Mouse (Mus musculus) brain, embryonic 14.5 days (tissue): ENCODE measurements at regions not wholly inside any gene's neighbourhood (a gene's known extent, or its start where the extent isn't known, plus 50 kb on each side); places are given as distances from the start of the nearest gene placed in this dataset.
"Not testable (repeated sequence)": the region's sequence is repeated elsewhere in the genome, so short reads cannot be mapped to it uniquely, and the experiment has no call there.

Experiments used
- DNase-seq: peaks from one replicate; pipeline ENCODE4 v3.0.0-alpha.2; 2011; ENCODE audit warnings: low read depth
- CTCF ChIP-seq: fragments of 200-500 bp; IDR thresholded peaks from 2 replicates; pipeline ENCODE4 v1.5.1; 2012; ENCODE audit warnings: inconsistent platforms, mild to moderate bottlenecking, moderate library complexity, borderline replicate concordance; ENCODE audit not compliant: insufficient read depth, insufficient read length; ENCODE audit errors: extremely low read depth
- POLR2A ChIP-seq: fragments of 200-500 bp; IDR thresholded peaks from 2 replicates; pipeline ENCODE4 v1.6.1; 2012; ENCODE audit warnings: mild to moderate bottlenecking, inconsistent platforms, borderline replicate concordance; ENCODE audit not compliant: poor library complexity, insufficient read depth, insufficient read length, severe bottlenecking; ENCODE audit errors: extremely low read depth

- TF ChIP-seq CTCF (no peak), POLR2A (no peak)
- peak; percentile 43 for DNase-seq
These were observed 641.1 kb upstream of the Nrxn1 start for GRCm38 (mm10) chr17:91733927-91734324.

GRCm38 (mm10) chr17:91733174-91733926, 640.5 kb upstream of the Nrxn1 start:
- DNase-seq, result no peak
- TF ChIP-seq CTCF (no peak), POLR2A (no peak)

- TF ChIP-seq CTCF (no peak), POLR2A (no peak)
- DNase-seq, result no peak
These were observed 617.5 kb upstream of the Nrxn1 start for GRCm38 (mm10) chr17:91710412-91710811.

- TF ChIP-seq CTCF (no peak), POLR2A (no peak)
- DNase-seq, result no peak
These were observed 598.2 kb upstream of the Nrxn1 start for GRCm38 (mm10) chr17:91691063-91691462.

- peak; percentile 68 for DNase-seq
- TF ChIP-seq CTCF, result no peak
- no peak for TF ChIP-seq POLR2A
These were observed 564.6 kb upstream of the Nrxn1 start for GRCm38 (mm10) chr17:91657449-91657848.

GRCm38 (mm10) chr17:91657036-91657435, 564.2 kb upstream of the Nrxn1 start:
- TF ChIP-seq CTCF (no peak), POLR2A (no peak)
- DNase-seq, result peak; percentile 54

- TF ChIP-seq POLR2A (no peak), CTCF (no peak)
- no peak for DNase-seq
These were observed 539.0 kb upstream of the Nrxn1 start for GRCm38 (mm10) chr17:91631915-91632314.

GRCm38 (mm10) chr17:91614175-91614574, 521.3 kb upstream of the Nrxn1 start:
- not testable (repeated sequence) for DNase-seq

- DNase-seq, result no peak
- TF ChIP-seq CTCF (no peak), POLR2A (no peak)
These were observed 496.2 kb upstream of the Nrxn1 start for GRCm38 (mm10) chr17:91589120-91589519.

GRCm38 (mm10) chr17:91551058-91551691, 458.3 kb upstream of the Nrxn1 start:
- DNase-seq, result not testable (repeated sequence)

GRCm38 (mm10) chr17:91531488-91531887, 438.6 kb upstream of the Nrxn1 start:
- no peak for DNase-seq
- no peak for TF ChIP-seq CTCF
- TF ChIP-seq POLR2A, result no peak

- DNase-seq, result no peak
- TF ChIP-seq CTCF (no peak), POLR2A (no peak)
These were observed 424.4 kb upstream of the Nrxn1 start for GRCm38 (mm10) chr17:91517256-91517655.
